In the genomic region with DNA sequence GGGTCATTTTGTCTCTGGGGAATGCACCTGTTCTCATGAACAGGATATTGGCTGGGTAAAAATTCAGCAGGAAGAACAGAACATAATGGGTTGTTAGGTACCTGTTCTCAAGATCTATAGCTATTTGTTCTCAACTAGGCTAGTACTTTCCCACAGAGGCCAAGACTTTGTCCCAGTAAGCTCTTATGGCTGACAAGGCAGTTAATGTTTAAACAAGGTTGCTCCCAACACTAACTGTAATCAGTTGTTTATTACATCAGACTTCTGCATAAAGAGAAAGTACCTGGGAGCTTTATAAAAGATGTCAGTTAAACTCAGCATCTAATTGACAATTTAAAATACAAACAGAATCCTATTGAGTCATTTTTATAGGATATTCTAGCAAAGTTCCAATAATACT, we compare ENCODE assay signal across 25 mouse cellular contexts.
"Had no signal": no experiment of that assay in that cellular context is flagged by ENCODE, and none has a peak within 500 bp of the region (broad histone marks: within the 10 kb centered on the region; RNA-seq: fewer than 3 reads in every experiment).

No protein-coding gene starts in this region.

- H3K9ac ChIP-seq: forebrain, postnatal 0 days; heart, embryonic 13.5 days; heart, embryonic 15.5 days; hindbrain, embryonic 13.5 days; hindbrain, embryonic 15.5 days; kidney, embryonic 15.5 days; limb, embryonic 12.5 days; liver, embryonic 13.5 days; liver, embryonic 15.5 days; liver, postnatal 0 days had no signal

- H3K4me3 ChIP-seq: heart, adult 2 months; heart, embryonic 13.5 days; heart, embryonic 15.5 days; hindbrain, embryonic 13.5 days; hindbrain, embryonic 15.5 days; kidney, embryonic 15.5 days; layer of hippocampus, adult 2 months; left cerebral cortex, adult 2 months; limb, embryonic 10.5 days; limb, embryonic 12.5 days; liver, embryonic 13.5 days; liver, embryonic 15.5 days had no signal

- DNase-seq: forebrain, postnatal 0 days; gastrocnemius, postnatal 14 days; gastrocnemius, postnatal 36 days; heart, adult 11 months; heart, adult 2 months; heart, postnatal 14 days; heart, postnatal 36 days; kidney, adult 18-20 months; kidney, postnatal 25 days; kidney, postnatal 4 days; liver; liver, embryonic 13.5 days; liver, postnatal 0 days had no signal

- H3K27me3 ChIP-seq: heart, embryonic 13.5 days; heart, embryonic 15.5 days; hindbrain, embryonic 13.5 days; hindbrain, embryonic 15.5 days; kidney, embryonic 15.5 days; limb, embryonic 12.5 days; liver, embryonic 13.5 days; liver, embryonic 15.5 days had no signal

- H3K27ac ChIP-seq: heart, adult 2 months; heart, embryonic 13.5 days; heart, embryonic 15.5 days; hindbrain, embryonic 13.5 days; hindbrain, embryonic 15.5 days; hindbrain, postnatal 0 days; kidney, embryonic 15.5 days; layer of hippocampus, adult 2 months; left cerebral cortex, adult 2 months; limb, embryonic 10.5 days; limb, embryonic 12.5 days; liver, embryonic 13.5 days; liver, embryonic 15.5 days had no signal

- H3K9me3 ChIP-seq: heart, embryonic 13.5 days; heart, embryonic 15.5 days; hindbrain, embryonic 13.5 days; hindbrain, embryonic 15.5 days; kidney, embryonic 15.5 days; limb, embryonic 10.5 days; limb, embryonic 12.5 days; liver, embryonic 13.5 days; liver, embryonic 15.5 days had no signal

- ATAC-seq: forebrain, postnatal 0 days; hindbrain, postnatal 0 days; liver, postnatal 0 days had no signal

- H3K36me3 ChIP-seq: heart, embryonic 13.5 days; heart, embryonic 15.5 days; hindbrain, embryonic 13.5 days; hindbrain, embryonic 15.5 days; kidney, embryonic 15.5 days; limb, embryonic 10.5 days; limb, embryonic 12.5 days; liver, embryonic 13.5 days; liver, embryonic 15.5 days had no signal

- H3K4me1 ChIP-seq: heart, embryonic 13.5 days; heart, embryonic 15.5 days; hindbrain, embryonic 13.5 days; hindbrain, embryonic 15.5 days; kidney, embryonic 15.5 days; limb, embryonic 10.5 days; limb, embryonic 12.5 days; liver, embryonic 13.5 days; liver, embryonic 15.5 days had no signal

- H3K4me2 ChIP-seq: heart, embryonic 11.5 days; heart, embryonic 13.5 days; heart, embryonic 15.5 days; hindbrain, embryonic 13.5 days; hindbrain, embryonic 15.5 days; kidney, embryonic 15.5 days; limb, embryonic 12.5 days; liver, embryonic 13.5 days; liver, embryonic 15.5 days had no signal
